Mouse (Mus musculus) limb, embryonic 11.5 days (tissue): ENCODE measurements around the gene Rnaseh2c. TPM values are rescaled to one million over a fixed set of nuclear protein-coding genes. Genes with fewer than 3 reads are reported as not detected.

Source experiments
- ATAC-seq: fragments of 200-750 bp; cut with Nextera tagmentation; 2 replicates; pipeline ENCODE4 v1.8.0; 2017; ENCODE audit warnings: low read depth; ENCODE audit not compliant: insufficient number of reproducible peaks, low FRiP score, low TSS enrichment
- DNase-seq: peaks from one replicate; pipeline ENCODE4 v3.0.0-alpha.2; 2015; ENCODE audit warnings: low spot score
- H3K27ac ChIP-seq: fragments of 300-500 bp; sonication (generic); replicated peaks from 2 replicates; pipeline ENCODE4 v1.5.1; 2014; ENCODE audit warnings: low read depth, mild to moderate bottlenecking, low read length
- H3K27me3 ChIP-seq: fragments of 300-500 bp; sonication (generic); 2 replicates; pipeline ENCODE4 v1.6.1; 2014; ENCODE audit warnings: mild to moderate bottlenecking, low read length, mixed read lengths; ENCODE audit not compliant: control insufficient read depth, insufficient read depth
- H3K36me3 ChIP-seq: fragments of 300-500 bp; sonication (generic); 2 replicates; pipeline ENCODE4 v1.6.1; 2014; ENCODE audit warnings: mild to moderate bottlenecking, low read length, moderate library complexity, mixed read lengths; ENCODE audit not compliant: control insufficient read depth, insufficient read depth
- H3K4me1 ChIP-seq: fragments of 300-500 bp; sonication (generic); 2 replicates; pipeline ENCODE4 v1.6.1; 2014; ENCODE audit warnings: low read length, mixed read lengths; ENCODE audit not compliant: control insufficient read depth, insufficient read depth
- H3K4me2 ChIP-seq: fragments of 300-500 bp; sonication (generic); 2 replicates; pipeline ENCODE4 v1.6.1; 2014; ENCODE audit warnings: low read depth, mild to moderate bottlenecking, moderate library complexity; ENCODE audit not compliant: severe bottlenecking
- H3K4me3 ChIP-seq: fragments of 300-500 bp; sonication (generic); 2 replicates; pipeline ENCODE4 v1.5.1; 2014; ENCODE audit warnings: low read depth, low read length
- H3K9ac ChIP-seq: fragments of 300-500 bp; sonication (generic); 2 replicates; pipeline ENCODE4 v1.6.1; 2014; ENCODE audit warnings: mild to moderate bottlenecking, low read length
- H3K9me3 ChIP-seq: fragments of 300-500 bp; sonication (generic); 2 replicates; pipeline ENCODE4 v1.6.1; 2016; ENCODE audit warnings: low read length; ENCODE audit not compliant: control insufficient read depth
- WGBS: fragments of 180-500 bp; shearing (Covaris S2); extraction: QIAGEN DNeasy Blood & Tissue Kit; methylation state at CpG from one replicate; pipeline ENCODE4 v1.1.7; 2014; 5-methylcytosine and 5-hydroxymethylcytosine counted together
- polyA plus RNA-seq: library from polyadenylated mRNA; unstranded; fragments of >200 nt; fragmentation: Nextera tagmentation; extraction: Ambion mirVana; gene quantifications from 2 replicates; pipeline ENCODE4 v1.2.1, GENCODE M21; 2014

Rnaseh2c gene
- polyA plus RNA-seq, 1 experiment from 2014 or later = 185 TPM

DNA sequence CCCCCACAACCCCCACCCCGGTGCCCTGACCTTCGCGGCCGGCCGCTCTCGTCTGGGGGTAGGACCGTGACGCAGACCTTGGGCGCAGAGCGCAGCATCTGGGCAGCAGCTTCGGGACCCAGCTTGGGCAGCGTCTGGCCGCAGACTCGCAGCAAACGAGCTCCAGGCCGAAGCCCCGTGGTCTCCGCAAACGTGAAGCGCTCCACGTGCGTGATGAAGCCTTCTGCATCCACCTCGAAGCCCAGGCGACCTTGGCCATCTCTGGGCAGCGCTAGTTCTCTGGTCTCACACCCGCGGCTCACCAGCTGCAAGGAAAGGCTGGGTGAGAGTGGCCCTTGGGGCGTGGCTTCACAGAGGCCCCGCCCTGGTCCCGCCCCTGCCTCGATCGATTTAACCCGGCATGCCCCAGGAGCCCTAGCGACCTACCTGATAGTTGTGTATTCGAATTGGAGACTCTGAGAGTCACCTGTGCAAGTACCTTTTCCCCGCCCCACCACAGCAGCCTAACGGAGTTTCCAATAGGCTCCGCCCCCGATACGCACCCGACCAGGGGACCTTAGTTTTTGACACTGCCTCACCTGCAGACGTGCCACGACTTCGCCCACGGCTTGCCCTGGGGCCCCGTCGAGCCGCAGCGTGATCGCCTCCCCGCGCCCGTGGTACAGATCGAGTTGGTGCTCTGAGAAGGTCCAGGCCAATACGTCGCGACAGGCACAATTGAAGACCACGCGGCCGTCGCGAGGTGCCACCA is 52.5 kb downstream of the Rnaseh2c start:
- H3K36me3 ChIP-seq = peaks cover 10% of the 10 kb centered on the region; the same call in 1 of the 2 replicates
- 4% methylated on average over 62 of the region's 62 CpGs for WGBS
- peaks cover 22% of the 10 kb centered on the region for H3K4me1 ChIP-seq
- peak overlapping the region; percentile 37 for H3K4me3 ChIP-seq
- H3K27me3 ChIP-seq = no peaks in the 10 kb centered on the region
- H3K9ac ChIP-seq = peak overlapping the region; percentile 49
- no peak overlapping the region for H3K27ac ChIP-seq
- ATAC-seq (0 out of 2 replicates have a peak, but pooled peaks have one; percentile 44), DNase-seq (peak; percentile 81)
- H3K4me2 ChIP-seq = peak overlapping the region; percentile 85
- no peaks in the 10 kb centered on the region for H3K9me3 ChIP-seq

DNA sequence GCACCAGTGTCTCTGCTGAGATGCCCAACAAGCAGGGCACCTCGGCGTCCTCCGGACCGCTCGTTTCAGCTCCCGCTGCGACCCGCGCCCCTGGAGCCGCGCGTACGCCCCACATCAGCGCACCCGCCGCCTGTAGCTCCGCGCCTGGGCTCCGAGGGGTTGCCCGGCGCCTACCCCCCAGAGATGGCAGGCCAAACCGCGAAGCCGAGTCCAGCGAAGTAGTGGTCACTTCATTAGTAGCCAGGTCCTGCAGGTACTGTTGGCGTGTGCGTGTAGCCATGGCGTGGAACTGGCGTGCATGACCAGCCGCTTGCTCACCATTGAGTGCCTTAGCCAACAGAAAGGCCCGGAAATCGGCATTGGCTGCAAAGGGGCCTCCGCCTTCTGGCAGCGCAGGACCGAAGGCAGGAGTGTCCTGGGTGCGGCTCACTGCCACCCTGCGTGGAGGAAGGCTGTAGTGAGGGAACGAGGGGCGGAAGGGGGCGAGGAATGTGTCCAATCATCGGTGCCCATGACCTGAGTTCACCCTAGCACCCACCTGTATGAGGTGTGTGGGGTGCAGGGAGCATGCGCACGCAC is 53.1 kb downstream of the Rnaseh2c start:
- Histone ChIP-seq H3K9me3 (no peaks in the 10 kb centered on the region), H3K4me1 (peaks cover 22% of the 10 kb centered on the region), H3K4me2 (peak overlapping the region; percentile 85), H3K9ac (peak overlapping the region; percentile 49; the same call in 1 of the 2 replicates), H3K27me3 (no peaks in the 10 kb centered on the region), H3K4me3 (peak overlapping the region; percentile 37), H3K36me3 (peaks cover 11% of the 10 kb centered on the region; the same call in 1 of the 2 replicates), H3K27ac (no peak overlapping the region)
- WGBS = 8% methylated on average over 43 of the region's 43 CpGs
- no peak for ATAC-seq
- peak; percentile 47 for DNase-seq

Other genes with a start within 250 kb of the Rnaseh2c start
- gene Eif1ad, start 235.1 kb upstream of the Rnaseh2c start, polyA plus RNA-seq = 78.9 and 89.3 TPM in 2 replicates
- 522 and 532 TPM in 2 replicates for gene Banf1, start 234.7 kb upstream of the Rnaseh2c start, polyA plus RNA-seq
- 87.1 and 92.5 TPM in 2 replicates for gene Sart1, start 213.2 kb upstream of the Rnaseh2c start, polyA plus RNA-seq
- gene Tsga10ip, start 199.3 kb upstream of the Rnaseh2c start, polyA plus RNA-seq = not detected in 2 replicates
- gene Drap1, start 176.9 kb upstream of the Rnaseh2c start, polyA plus RNA-seq = 216 and 243 TPM in 2 replicates
- gene AI837181, start 176.7 kb upstream of the Rnaseh2c start, polyA plus RNA-seq = 43.8 and 47.7 TPM in 2 replicates
- not detected in 2 replicates for gene Fosl1, start 154.3 kb upstream of the Rnaseh2c start, polyA plus RNA-seq
- 7.9 and 9.2 TPM in 2 replicates for gene Ccdc85b, start 144.0 kb upstream of the Rnaseh2c start, polyA plus RNA-seq
- 113 and 116 TPM in 2 replicates for gene Fibp, start 141.3 kb upstream of the Rnaseh2c start, polyA plus RNA-seq
- gene Ctsw, start 133.4 kb upstream of the Rnaseh2c start, polyA plus RNA-seq = 0.72 and 1.0 TPM in 2 replicates
- gene Efemp2, start 127.9 kb upstream of the Rnaseh2c start, polyA plus RNA-seq = 100 and 105 TPM in 2 replicates
- 37.0 and 39.7 TPM in 2 replicates for gene Mus81, start 113.5 kb upstream of the Rnaseh2c start, polyA plus RNA-seq
- 3,315 and 3,495 TPM in 2 replicates for gene Cfl1, start 111.4 kb upstream of the Rnaseh2c start, polyA plus RNA-seq
- gene 1700020D05Rik, start 98.1 kb upstream of the Rnaseh2c start, polyA plus RNA-seq = 0.35 TPM in 1 of 2 replicates, not detected in the other
- gene Snx32, start 91.3 kb upstream of the Rnaseh2c start, polyA plus RNA-seq = 8.6 and 9.0 TPM in 2 replicates
- 0.74 and 0.79 TPM in 2 replicates for gene Ovol1, start 41.2 kb upstream of the Rnaseh2c start, polyA plus RNA-seq
- gene Ap5b1, start 33.8 kb upstream of the Rnaseh2c start, polyA plus RNA-seq = 1.2 and 1.4 TPM in 2 replicates
- gene Kat5, start 8.4 kb downstream of the Rnaseh2c start, polyA plus RNA-seq = 33.6 and 36.6 TPM in 2 replicates
- gene Rela, start 35.6 kb downstream of the Rnaseh2c start, polyA plus RNA-seq = 40.9 and 41.4 TPM in 2 replicates
- 19.0 and 19.4 TPM in 2 replicates for gene Sipa1, start 61.8 kb downstream of the Rnaseh2c start, polyA plus RNA-seq
- 14.9 and 17.4 TPM in 2 replicates for gene Map3k11, start 86.9 kb downstream of the Rnaseh2c start, polyA plus RNA-seq
- gene Pcnx3, start 87.0 kb downstream of the Rnaseh2c start, polyA plus RNA-seq = 29.1 and 32.2 TPM in 2 replicates
- not detected in 2 replicates for gene Kcnk7, start 102.5 kb downstream of the Rnaseh2c start, polyA plus RNA-seq
- gene Ehbp1l1, start 124.4 kb downstream of the Rnaseh2c start, polyA plus RNA-seq = 5.8 and 6.1 TPM in 2 replicates
- gene Fam89b, start 127.8 kb downstream of the Rnaseh2c start, polyA plus RNA-seq = 147 and 152 TPM in 2 replicates
- gene Ltbp3, start 139.0 kb downstream of the Rnaseh2c start, polyA plus RNA-seq = 3.0 and 9.7 TPM in 2 replicates
- gene Scyl1, start 169.5 kb downstream of the Rnaseh2c start, polyA plus RNA-seq = 65.8 and 66.6 TPM in 2 replicates